Mouse (Mus musculus): ENCODE results near the gene Nemp1.

Nemp1 gene

GRCm38 (mm10) chr10:127671276-127671675 lies 4.6 kb downstream of the Nemp1 start:
- DNase-seq (ENCODE audit: low spot score in 2 of 2) = no peak

GRCm38 (mm10) chr10:127674046-127674655 lies 7.5 kb downstream of the Nemp1 start:
- DNase-seq (ENCODE audit: low spot score in 2 of 2) = no peak

GRCm38 (mm10) chr10:127674794-127675522 lies 8.3 kb downstream of the Nemp1 start:
- peak; percentile 91 to 98 for DNase-seq (ENCODE audit: low spot score in 2 of 2)

GRCm38 (mm10) chr10:127675859-127676398 lies 9.2 kb downstream of the Nemp1 start:
- no peak for DNase-seq (ENCODE audit: low spot score in 2 of 2)

- DNase-seq (ENCODE audit: low spot score in 2 of 2) = peak; percentile 91 to 94
Measured at GRCm38 (mm10) chr10:127676691-127677548, 10.2 kb downstream of the Nemp1 start.

- peak in 1 of 2 experiments; percentile 69 for DNase-seq (ENCODE audit: low spot score in 2 of 2)
Measured at GRCm38 (mm10) chr10:127677591-127678336, 11.1 kb downstream of the Nemp1 start.

GRCm38 (mm10) chr10:127679208-127679607 lies 12.5 kb downstream of the Nemp1 start:
- no peak for DNase-seq (ENCODE audit: low spot score in 2 of 2)

GRCm38 (mm10) chr10:127679881-127680280 lies 13.2 kb downstream of the Nemp1 start:
- DNase-seq (ENCODE audit: low spot score in 2 of 2) = no peak

GRCm38 (mm10) chr10:127682886-127683285 lies 16.2 kb downstream of the Nemp1 start:
- no peak for DNase-seq (ENCODE audit: low spot score in 2 of 2)

GRCm38 (mm10) chr10:127691053-127691452 lies 24.4 kb downstream of the Nemp1 start:
- DNase-seq (ENCODE audit: low spot score in 2 of 2) = no peak

- DNase-seq (ENCODE audit: low spot score in 2 of 2) = no peak
Measured at GRCm38 (mm10) chr10:127694636-127695035, 27.9 kb downstream of the Nemp1 start.

- DNase-seq (ENCODE audit: low spot score in 2 of 2) = no peak
Measured at GRCm38 (mm10) chr10:127695775-127696174, 29.1 kb downstream of the Nemp1 start.

GRCm38 (mm10) chr10:127698966-127699365 lies 32.3 kb downstream of the Nemp1 start:
- DNase-seq (ENCODE audit: low spot score in 2 of 2) = no peak

- no peak for DNase-seq (ENCODE audit: low spot score in 2 of 2)
Measured at GRCm38 (mm10) chr10:127703299-127703698, 36.6 kb downstream of the Nemp1 start.

- DNase-seq (ENCODE audit: low spot score in 2 of 2) = no peak
Measured at GRCm38 (mm10) chr10:127704293-127704692, 37.6 kb downstream of the Nemp1 start.

GRCm38 (mm10) chr10:127704766-127705220 lies 38.1 kb downstream of the Nemp1 start, which contains the start of gene Myo1a:
Gene Myo1a, plus strand, starts transcription at chr10:127705170.
- DNase-seq (ENCODE audit: low spot score in 2 of 2) = no peak

- DNase-seq (ENCODE audit: low spot score in 2 of 2) = no peak
Measured at GRCm38 (mm10) chr10:127705783-127706182, 39.1 kb downstream of the Nemp1 start.

- no peak for DNase-seq (ENCODE audit: low spot score in 2 of 2)
Measured at GRCm38 (mm10) chr10:127707721-127708120, 41.0 kb downstream of the Nemp1 start.

GRCm38 (mm10) chr10:127708850-127709370 lies 42.2 kb downstream of the Nemp1 start:
- DNase-seq (ENCODE audit: low spot score in 2 of 2) = no peak

GRCm38 (mm10) chr10:127710331-127710730 lies 43.6 kb downstream of the Nemp1 start:
- no peak for DNase-seq (ENCODE audit: low spot score in 2 of 2)

GRCm38 (mm10) chr10:127712736-127713135 lies 46.0 kb downstream of the Nemp1 start:
- no peak for DNase-seq (ENCODE audit: low spot score in 2 of 2)

Measured in left cerebral cortex, adult 9 months (tissue).